Mouse (Mus musculus) erythroblast, adult 5-6 weeks (primary cell): ENCODE data around the gene Gm49340. TPM values are rescaled to one million over a fixed set of nuclear protein-coding genes. Genes with fewer than 3 reads are reported as not detected.

ENCODE experiments used
- total RNA-seq, 2 experiments: library from RNA; stranded (forward) in 1 of 2; stranded (reverse) in 1 of 2; fragments of 150-400 nt in 1 of 2; fragments of 200-764, 138-1000 nt in 1 of 2; gene quantifications; 2 replicates each; pipeline versions ENCODE4 v1.2.3 to v1.2.4; 2015 to 2017; ENCODE audit warnings: low replicate concordance in 2 of 2

The Gm49340 gene
- total RNA-seq, 2 experiments from 2014 or later, result not detected

Other genes with a start within 250 kb of the Gm49340 start
- not detected in 2 replicates for gene Itgae, start 239.2 kb upstream of the Gm49340 start, total RNA-seq (2015; ENCODE audit: low replicate concordance)
- 0.14 TPM in 1 of 2 replicates, not detected in the other for gene Itgae, start 239.2 kb upstream of the Gm49340 start, total RNA-seq (2017; ENCODE audit: low replicate concordance)
- 7.9 and 12.7 TPM in 2 replicates for gene Haspin, start 191.4 kb upstream of the Gm49340 start, total RNA-seq (2015; ENCODE audit: low replicate concordance)
- gene Haspin, start 191.4 kb upstream of the Gm49340 start, total RNA-seq (2017; ENCODE audit: low replicate concordance), result 13.1 and 16.7 TPM in 2 replicates
- gene P2rx5, start 169.3 kb upstream of the Gm49340 start, total RNA-seq (2015; ENCODE audit: low replicate concordance), result not detected in 2 replicates
- not detected in 2 replicates for gene P2rx5, start 169.3 kb upstream of the Gm49340 start, total RNA-seq (2017; ENCODE audit: low replicate concordance)
- gene Emc6, start 152.7 kb upstream of the Gm49340 start, total RNA-seq (2015; ENCODE audit: low replicate concordance), result 12.5 and 25.2 TPM in 2 replicates
- 3.3 and 6.0 TPM in 2 replicates for gene Emc6, start 152.7 kb upstream of the Gm49340 start, total RNA-seq (2017; ENCODE audit: low replicate concordance)
- gene Tax1bp3, start 152.7 kb upstream of the Gm49340 start, total RNA-seq (2015; ENCODE audit: low replicate concordance), result 3.1 and 4.4 TPM in 2 replicates
- 2.5 and 4.0 TPM in 2 replicates for gene Tax1bp3, start 152.7 kb upstream of the Gm49340 start, total RNA-seq (2017; ENCODE audit: low replicate concordance)
- 2.3 and 6.0 TPM in 2 replicates for gene Ctns, start 130.7 kb upstream of the Gm49340 start, total RNA-seq (2015; ENCODE audit: low replicate concordance)
- 3.5 and 6.0 TPM in 2 replicates for gene Ctns, start 130.7 kb upstream of the Gm49340 start, total RNA-seq (2017; ENCODE audit: low replicate concordance)
- 2.1 TPM in 1 of 2 replicates, not detected in the other for gene Shpk, start 130.3 kb upstream of the Gm49340 start, total RNA-seq (2015; ENCODE audit: low replicate concordance)
- gene Shpk, start 130.3 kb upstream of the Gm49340 start, total RNA-seq (2017; ENCODE audit: low replicate concordance), result 1.5 and 2.4 TPM in 2 replicates
- not detected in 2 replicates for gene Trpv1, start 95.4 kb upstream of the Gm49340 start, total RNA-seq (2015; ENCODE audit: low replicate concordance)
- gene Trpv1, start 95.4 kb upstream of the Gm49340 start, total RNA-seq (2017; ENCODE audit: low replicate concordance), result not detected in 2 replicates
- gene Trpv3, start 62.4 kb upstream of the Gm49340 start, total RNA-seq (2015; ENCODE audit: low replicate concordance), result not detected in 2 replicates
- gene Trpv3, start 62.4 kb upstream of the Gm49340 start, total RNA-seq (2017; ENCODE audit: low replicate concordance), result not detected in 2 replicates
- 1.3 TPM in 1 of 2 replicates, not detected in the other for gene Aspa, start 145 bp upstream of the Gm49340 start, total RNA-seq (2015; ENCODE audit: low replicate concordance)
- not detected in 2 replicates for gene Aspa, start 145 bp upstream of the Gm49340 start, total RNA-seq (2017; ENCODE audit: low replicate concordance)
- gene Spata22, start within 50 bp of the Gm49340 start, total RNA-seq (2015; ENCODE audit: low replicate concordance), result not detected in 2 replicates
- not detected in 2 replicates for gene Spata22, start within 50 bp of the Gm49340 start, total RNA-seq (2017; ENCODE audit: low replicate concordance)
- not detected in 2 replicates for gene Olfr20, start 21.0 kb downstream of the Gm49340 start, total RNA-seq (2015; ENCODE audit: low replicate concordance)
- not detected in 2 replicates for gene Olfr20, start 21.0 kb downstream of the Gm49340 start, total RNA-seq (2017; ENCODE audit: low replicate concordance)
- not detected in 2 replicates for gene Olfr376, start 41.5 kb downstream of the Gm49340 start, total RNA-seq (2015; ENCODE audit: low replicate concordance)
- gene Olfr376, start 41.5 kb downstream of the Gm49340 start, total RNA-seq (2017; ENCODE audit: low replicate concordance), result not detected in 2 replicates
- not detected in 2 replicates for gene Olfr1, start 69.9 kb downstream of the Gm49340 start, total RNA-seq (2015; ENCODE audit: low replicate concordance)
- gene Olfr1, start 69.9 kb downstream of the Gm49340 start, total RNA-seq (2017; ENCODE audit: low replicate concordance), result not detected in 2 replicates
- gene Olfr378, start 98.7 kb downstream of the Gm49340 start, total RNA-seq (2015; ENCODE audit: low replicate concordance), result not detected in 2 replicates
- not detected in 2 replicates for gene Olfr378, start 98.7 kb downstream of the Gm49340 start, total RNA-seq (2017; ENCODE audit: low replicate concordance)
- not detected in 2 replicates for gene Olfr380, start 127.8 kb downstream of the Gm49340 start, total RNA-seq (2015; ENCODE audit: low replicate concordance)
- gene Olfr380, start 127.8 kb downstream of the Gm49340 start, total RNA-seq (2017; ENCODE audit: low replicate concordance), result not detected in 2 replicates
- not detected in 2 replicates for gene Olfr381, start 161.9 kb downstream of the Gm49340 start, total RNA-seq (2015; ENCODE audit: low replicate concordance)
- gene Olfr381, start 161.9 kb downstream of the Gm49340 start, total RNA-seq (2017; ENCODE audit: low replicate concordance), result not detected in 2 replicates
- gene Olfr382, start 187.5 kb downstream of the Gm49340 start, total RNA-seq (2015; ENCODE audit: low replicate concordance), result not detected in 2 replicates
- gene Olfr382, start 187.5 kb downstream of the Gm49340 start, total RNA-seq (2017; ENCODE audit: low replicate concordance), result not detected in 2 replicates